Mouse (Mus musculus) stomach, postnatal 0 days (tissue): ENCODE measurements around the gene Dtx3.

Experiments used
- CTCF ChIP-seq: IDR thresholded peaks from 2 replicates; pipeline ENCODE4 v1.5.1; 2016; ENCODE audit warnings: antibody characterized with exemption, low read depth, mild to moderate bottlenecking, moderate library complexity
- EP300 ChIP-seq: optimal IDR thresholded peaks from 2 replicates; pipeline ENCODE3; 2016; ENCODE audit warnings: antibody characterized with exemption

- TF ChIP-seq CTCF (no peak), EP300 (no peak)
Measured at GRCm38 (mm10) chr10:127238241-127238824, 42.8 kb upstream of the Dtx3 start.
